In the genomic region with DNA sequence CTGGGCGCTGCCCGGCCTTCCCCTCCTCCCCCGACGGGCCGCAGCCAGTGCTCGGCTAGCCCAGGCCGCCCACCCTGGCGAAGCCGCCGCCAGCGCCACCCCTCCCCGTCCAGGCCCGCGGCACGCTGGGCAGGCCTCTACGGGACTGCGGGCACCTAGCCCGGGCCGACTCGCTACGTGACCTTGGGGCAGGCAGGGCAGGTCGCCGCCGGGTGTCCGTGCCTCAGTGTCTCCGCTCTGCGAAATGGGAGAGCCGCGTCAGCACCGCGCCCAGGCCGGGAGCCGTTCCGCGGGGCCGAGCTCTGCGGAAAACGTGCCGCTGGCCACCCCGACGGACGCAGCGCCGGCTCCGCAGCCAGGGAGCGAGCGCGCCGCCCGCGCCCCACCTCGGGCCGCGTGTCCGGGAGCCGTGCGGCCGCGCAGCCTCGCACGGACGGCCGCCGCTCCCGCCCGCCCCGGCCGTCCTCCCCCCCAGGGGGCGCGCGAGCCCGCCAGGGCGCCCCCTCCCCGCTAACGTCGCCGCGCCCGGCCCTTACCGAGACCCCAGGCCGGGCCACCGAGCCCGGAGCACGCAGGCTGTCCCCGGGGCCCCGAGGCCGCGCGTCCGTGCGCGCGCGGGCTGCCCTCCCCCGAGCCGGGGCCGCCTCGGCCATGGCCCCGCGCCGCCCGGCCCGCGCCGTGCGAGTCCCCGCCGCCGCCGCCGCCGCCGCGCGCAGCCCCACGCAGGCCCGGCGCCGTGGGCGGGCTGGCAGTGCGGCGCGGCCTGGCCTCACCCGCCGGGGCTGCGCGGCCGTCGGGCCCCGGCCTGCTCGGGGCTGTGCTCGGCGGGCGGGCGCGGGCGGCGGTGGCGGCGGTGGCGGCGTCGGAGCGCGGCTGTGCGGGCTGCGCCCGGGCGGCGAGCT, we compare ENCODE assay signal across 8 mouse cellular contexts. TPM values are rescaled to one million over a fixed set of nuclear protein-coding genes. Genes with fewer than 3 reads are reported as not detected.
DNase-seq lines count a peak whose midpoint lies in the region; ATAC-seq and TF ChIP-seq lines count a peak whose summit lies in the region.

No protein-coding gene starts in this region.

- no peaks in the 10 kb centered on the region for H3K27me3 ChIP-seq in kidney, adult 2 months (replicated peaks; ENCODE audit: control insufficient read depth, insufficient read depth, low read length)
- H3K27me3 ChIP-seq in neural tube, embryonic 13.5 days: no peaks in the 10 kb centered on the region

- H3K36me3 ChIP-seq in kidney, adult 2 months (ENCODE audit: control insufficient read depth, insufficient read depth, low read length): peaks cover 3% of the 10 kb centered on the region
- H3K36me3 ChIP-seq in neural tube, embryonic 13.5 days: peaks cover 20% of the 10 kb centered on the region

- no peak for TF ChIP-seq CTCF in cortical plate, adult 2 months (IDR thresholded peaks at IDR 0.05; ENCODE audit: extremely low read depth, insufficient read depth, low read length)
- no peak for TF ChIP-seq CTCF in kidney, adult 2 months (conservative IDR thresholded peaks at IDR 0.05; ENCODE audit: insufficient read depth, insufficient read length, low read depth, low read length)
- TF ChIP-seq CTCF in lung, adult 2 months (IDR thresholded peaks at IDR 0.05; ENCODE audit: insufficient read depth, low read length): no peak

- H3K27ac ChIP-seq in cortical plate, adult 2 months (ENCODE audit: insufficient read depth, low read length): peak overlapping the region; percentile 42; the same call in 1 of the 2 replicates
- H3K27ac ChIP-seq in kidney, adult 2 months (ENCODE audit: insufficient read depth, low read depth, low read length): peak overlapping the region; percentile 69; the same call in 1 of the 2 replicates
- peak overlapping the region; percentile 94 for H3K27ac ChIP-seq in neural tube, embryonic 13.5 days (replicated peaks)

- ATAC-seq in granulocyte monocyte progenitor cell, adult 5-6 weeks (replicated peaks; ENCODE audit: poor library complexity, severe bottlenecking): peak; percentile 26; the same call in 1 of the 2 replicates
- peak; percentile 68 for ATAC-seq in neural tube, embryonic 13.5 days (ENCODE audit: low read depth)

- H3K9me3 ChIP-seq in neural tube, embryonic 13.5 days: no peaks in the 10 kb centered on the region

- peak overlapping the region; percentile 89 for H3K9ac ChIP-seq in neural tube, embryonic 13.5 days

- 18% methylated on average over 149 of the region's 150 CpGs for WGBS in kidney, adult 2 months
- WGBS in lung, adult 2 months: 15% methylated on average over 135 of the region's 150 CpGs
- 1% methylated on average over 97 of the region's 150 CpGs for WGBS in neural tube, embryonic 13.5 days

- DNase-seq in CD4-positive helper T cell, adult 2 months (ENCODE audit: low read depth, low spot score): peak; percentile 36
- peak; percentile 54 for DNase-seq in ZHBTc4 (ENCODE audit: low read depth, low spot score)
- DNase-seq in kidney, adult 2 months: peak; percentile 59
- peak; percentile 50 for DNase-seq in lung, adult 2 months
- peak; percentile 51 for DNase-seq in thymus, postnatal 25 days

- peak overlapping the region; percentile 83 for H3K4me3 ChIP-seq in cortical plate, adult 2 months (ENCODE audit: insufficient read depth, low read length)
- H3K4me3 ChIP-seq in kidney, adult 2 months (ENCODE audit: insufficient read depth, low read depth, low read length): peak overlapping the region; percentile 94
- H3K4me3 ChIP-seq in lung, adult 2 months (replicated peaks; ENCODE audit: extremely low read depth, low read depth, low read length): peak overlapping the region; percentile 70
- H3K4me3 ChIP-seq in neural tube, embryonic 13.5 days: peak overlapping the region; percentile 85

- H3K4me1 ChIP-seq in cortical plate, adult 2 months (ENCODE audit: control insufficient read depth, insufficient read depth, low read length): no peaks in the 10 kb centered on the region
- H3K4me1 ChIP-seq in kidney, adult 2 months (ENCODE audit: control insufficient read depth, insufficient read depth, low read length): no peaks in the 10 kb centered on the region; the same call in 1 of the 2 replicates
- 0 out of 2 replicates have a peak, but pooled peaks cover 2% of the 10 kb centered on the region for H3K4me1 ChIP-seq in lung, adult 2 months (ENCODE audit: control insufficient read depth, insufficient read depth, low read length)
- peaks cover 24% of the 10 kb centered on the region for H3K4me1 ChIP-seq in neural tube, embryonic 13.5 days (replicated peaks)

- peak overlapping the region; percentile 80 for H3K4me2 ChIP-seq in neural tube, embryonic 13.5 days

- TF ChIP-seq POLR2A in cortical plate, adult 2 months (IDR thresholded peaks at IDR 0.05; ENCODE audit: extremely low read depth, insufficient read depth, low read length): no peak
- no peak for TF ChIP-seq POLR2A in kidney, adult 2 months (IDR thresholded peaks at IDR 0.05; ENCODE audit: low read depth, low read length)
- no peak for TF ChIP-seq POLR2A in lung, adult 2 months (IDR thresholded peaks at IDR 0.05; ENCODE audit: borderline replicate concordance, extremely low read depth, low read depth, low read length)

RNA-seq across cellular contexts. Expression of a gene that starts 1.0 kb away (rescaled TPM):
- polyA plus RNA-seq in cortical plate, adult 2 months (2012; rRNA removed): 18.1 and 18.9 TPM in 2 replicates
- 22.2 and 22.8 TPM in 2 replicates for total RNA-seq in granulocyte monocyte progenitor cell, adult 5-6 weeks (2014; fragmentation: Nextera tagmentation)
- 37.6 and 40.1 TPM in 2 replicates for total RNA-seq in granulocyte monocyte progenitor cell, adult 5-6 weeks (2017)
- 16.8 and 19.3 TPM in 2 replicates for polyA plus RNA-seq in kidney, adult 2 months (2012; rRNA removed)
- polyA plus RNA-seq in lung, adult 2 months (2012; rRNA removed): 19.7 and 20.6 TPM in 2 replicates
- 8.9 and 11.7 TPM in 2 replicates for polyA plus RNA-seq in neural tube, embryonic 13.5 days (2015; fragmentation: Nextera tagmentation; extraction: Ambion mirVana)

RNA-seq across cellular contexts. Expression of a gene that starts 38.7 kb away (rescaled TPM):
- 26.3 and 27.0 TPM in 2 replicates for polyA plus RNA-seq in cortical plate, adult 2 months (2012; rRNA removed)
- 20.3 and 26.2 TPM in 2 replicates for total RNA-seq in granulocyte monocyte progenitor cell, adult 5-6 weeks (2014; fragmentation: Nextera tagmentation)
- total RNA-seq in granulocyte monocyte progenitor cell, adult 5-6 weeks (2017): 18.1 and 23.0 TPM in 2 replicates
- 14.8 and 17.4 TPM in 2 replicates for polyA plus RNA-seq in kidney, adult 2 months (2012; rRNA removed)
- 23.6 and 25.1 TPM in 2 replicates for polyA plus RNA-seq in lung, adult 2 months (2012; rRNA removed)
- 20.2 and 20.5 TPM in 2 replicates for polyA plus RNA-seq in neural tube, embryonic 13.5 days (2015; fragmentation: Nextera tagmentation; extraction: Ambion mirVana)

Comparison
In these comparisons a context has a peak if more than half of its experiments do, and no peak if none do; other contexts are left out.
1. Peak in every context shown above with its lines: DNase-seq, ATAC-seq, H3K4me3 ChIP-seq and H3K27ac ChIP-seq.
2. H3K27ac ChIP-seq: peak in every context shown above with its lines; median percentile 94 in neural tube, embryonic 13.5 days; 69 in kidney, adult 2 months; 42 in cortical plate, adult 2 months.